In genomic region chr9:86624039-86624438, GRCm38 (mm10) we compare ENCODE assay signal across 15 mouse cellular contexts. TPM values are rescaled to one million over a fixed set of nuclear protein-coding genes. Genes with fewer than 3 reads are reported as not detected.
A peak's percentile ranks its signal among the peaks of the same experiment; 100 is the strongest.
DNase-seq lines count a peak whose midpoint lies in the region; TF ChIP-seq lines count a peak whose summit lies in the region.
"Had no signal": no experiment of that assay in that cellular context is flagged by ENCODE, and none has a peak within 500 bp of the region (broad histone marks: within the 10 kb centered on the region; RNA-seq: fewer than 3 reads in every experiment).

No protein-coding gene starts in this region.

- no peak overlapping the region for H3K4me3 ChIP-seq in layer of hippocampus, adult 2 months
- H3K4me3 ChIP-seq in cortical plate, adult 2 months (ENCODE audit: insufficient read depth, low read length): no peak overlapping the region
- H3K4me3 ChIP-seq: gastrocnemius, adult 2 months; heart, embryonic 13.5 days; hindbrain, embryonic 13.5 days; liver, embryonic 13.5 days had no signal

- no peak for TF ChIP-seq POLR2A in cortical plate, adult 2 months (IDR thresholded peaks at IDR 0.05; ENCODE audit: extremely low read depth, insufficient read depth, low read length)

- intact Hi-C loops in heart, postnatal 10 days (cut with DNase I): no loop called here

- H3K27ac ChIP-seq in layer of hippocampus, adult 2 months: peak overlapping the region; percentile 74
- peak overlapping the region; percentile 53; the same call in 1 of the 2 replicates for H3K27ac ChIP-seq in cortical plate, adult 2 months (ENCODE audit: insufficient read depth, low read length)
- H3K27ac ChIP-seq: gastrocnemius, adult 2 months; heart, embryonic 13.5 days; hindbrain, embryonic 13.5 days; liver, embryonic 13.5 days had no signal

- peak in 1 of 2 experiments; percentile 5 for DNase-seq in layer of hippocampus, adult 2 months (ENCODE audit: low spot score in 2 of 2)
- no peak for DNase-seq in layer of hippocampus, postnatal 36 days
- DNase-seq in thymus, postnatal 0 days (ENCODE audit: low spot score): peak; percentile 37
- DNase-seq in thymus, postnatal 4 days: no peak
- no peak for DNase-seq in adipocyte (ENCODE audit: low spot score)
- DNase-seq in heart, postnatal 10 days: no peak
- DNase-seq: adrenal gland, adult 2 months; gastrocnemius, adult 2 months; liver, embryonic 13.5 days; lung, postnatal 36 days; retina, postnatal 1 day; spleen, adult 18-20 months had no signal

- TF ChIP-seq CTCF in layer of hippocampus, adult 2 months (conservative IDR thresholded peaks at IDR 0.05): no peak
- no peak for TF ChIP-seq CTCF in cortical plate, adult 2 months (IDR thresholded peaks at IDR 0.05; ENCODE audit: extremely low read depth, insufficient read depth, low read length)

- H3K4me1 ChIP-seq in cortical plate, adult 2 months (ENCODE audit: control insufficient read depth, insufficient read depth, low read length): peaks cover 23% of the 10 kb centered on the region
- H3K4me1 ChIP-seq: liver, embryonic 13.5 days had no signal

RNA-seq across cellular contexts. Expression of gene Rwdd2a, which starts 52.2 kb away (rescaled TPM):
- total RNA-seq in layer of hippocampus, adult 2 months (2021): 10 to 100 TPM; 28.2 TPM
- total RNA-seq in layer of hippocampus, postnatal 36 days (2021): 10 to 100 TPM; 24.8 to 27.6 TPM
- 6.2 and 7.3 TPM in 2 replicates for polyA plus RNA-seq in thymus, postnatal 0 days (2015; fragmentation: Nextera tagmentation; extraction: Ambion mirVana)
- polyA plus RNA-seq in cortical plate, adult 2 months (2012; rRNA removed): 24.2 and 26.1 TPM in 2 replicates
- total RNA-seq in heart, postnatal 10 days (2021): under 1 TPM; 0.32 to 0.69 TPM

RNA-seq across cellular contexts. Expression of gene Pgm3, which starts 52.4 kb away (rescaled TPM):
- 10 to 100 TPM; 14.6 to 15.6 TPM for total RNA-seq in layer of hippocampus, adult 2 months (2021)
- 10 to 100 TPM; 16.6 to 16.9 TPM for total RNA-seq in layer of hippocampus, postnatal 36 days (2021)
- polyA plus RNA-seq in thymus, postnatal 0 days (2015; fragmentation: Nextera tagmentation; extraction: Ambion mirVana): 20.7 and 23.0 TPM in 2 replicates
- 9.9 and 10.8 TPM in 2 replicates for polyA plus RNA-seq in cortical plate, adult 2 months (2012; rRNA removed)
- 10 to 100 TPM; 10.6 to 12.3 TPM for total RNA-seq in heart, postnatal 10 days (2021)

Comparison
In these comparisons a context has a peak if more than half of its experiments do, and no peak if none do; other contexts are left out.
1. RNA of gene Rwdd2a, which starts 52.2 kb away (total RNA-seq): 28.2 TPM in layer of hippocampus, adult 2 months and 24.8 to 27.6 TPM in layer of hippocampus, postnatal 36 days; 0.32 to 0.69 TPM in heart, postnatal 10 days; every median in the first group is over 10 times any median in the second.